Mouse (Mus musculus) brain, embryonic 14.5 days (tissue): ENCODE measurements at regions not wholly inside any gene's neighbourhood (a gene's known extent, or its start where the extent isn't known, plus 50 kb on each side); places are given as distances from the start of the nearest gene placed in this dataset.

Experiments
- DNase-seq: peaks from one replicate; pipeline ENCODE4 v3.0.0-alpha.2; 2011; ENCODE audit warnings: low read depth
- CTCF ChIP-seq: fragments of 200-500 bp; IDR thresholded peaks from 2 replicates; pipeline ENCODE4 v1.5.1; 2012; ENCODE audit warnings: inconsistent platforms, mild to moderate bottlenecking, moderate library complexity, borderline replicate concordance; ENCODE audit not compliant: insufficient read depth, insufficient read length; ENCODE audit errors: extremely low read depth
- POLR2A ChIP-seq: fragments of 200-500 bp; IDR thresholded peaks from 2 replicates; pipeline ENCODE4 v1.6.1; 2012; ENCODE audit warnings: mild to moderate bottlenecking, inconsistent platforms, borderline replicate concordance; ENCODE audit not compliant: poor library complexity, insufficient read depth, insufficient read length, severe bottlenecking; ENCODE audit errors: extremely low read depth

DNA sequence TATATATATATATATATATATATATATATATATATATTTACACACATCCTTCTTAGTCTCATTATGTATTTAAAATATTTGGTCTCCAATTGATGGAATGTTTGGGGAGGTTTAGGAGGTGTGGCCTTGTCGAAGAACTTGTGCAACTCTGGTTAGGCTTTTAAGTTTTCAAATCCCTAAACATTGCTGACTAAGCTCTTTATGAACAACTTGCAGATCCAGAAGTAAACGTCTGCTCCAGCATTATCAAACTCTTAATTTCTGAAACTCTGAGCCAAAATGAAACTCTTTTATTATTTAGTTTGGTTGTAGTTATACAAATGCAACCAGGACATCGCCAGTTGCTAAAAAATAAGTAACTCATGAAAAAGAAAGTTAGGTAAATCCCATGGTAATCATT is 792.7 kb upstream of the Nudt12 start:
- TF ChIP-seq POLR2A (no peak), CTCF (no peak)
- DNase-seq, result no peak

DNA sequence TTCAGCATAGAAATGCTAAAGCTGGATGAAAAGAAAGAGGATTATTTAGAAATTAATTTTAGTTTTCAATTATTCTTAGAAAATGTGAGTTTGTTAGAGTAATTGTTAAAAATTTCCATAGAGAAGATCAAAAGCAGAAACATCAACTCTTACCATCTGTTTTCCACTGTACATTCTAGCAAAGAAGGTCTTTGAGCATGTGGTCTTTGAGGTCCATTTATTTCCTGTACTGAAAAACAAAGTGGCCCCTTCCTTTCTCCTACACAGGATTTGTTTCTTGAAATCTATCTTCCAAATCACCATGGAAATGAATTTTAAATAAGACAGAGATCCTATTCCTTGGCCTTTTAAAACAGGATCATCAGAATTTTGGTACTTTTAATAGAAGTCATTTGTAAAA is 780.3 kb upstream of the Nudt12 start:
- TF ChIP-seq CTCF, result no peak
- no peak for TF ChIP-seq POLR2A
- DNase-seq, result no peak

- TF ChIP-seq CTCF, result no peak
- TF ChIP-seq POLR2A, result no peak
- no peak for DNase-seq
Observed at GRCm38 (mm10) chr17:59792780-59793179, 779.6 kb upstream of the Nudt12 start.

GRCm38 (mm10) chr17:59774075-59774474 is 760.9 kb upstream of the Nudt12 start:
- peak; percentile 61 for DNase-seq
- TF ChIP-seq CTCF, result no peak

- no peak for TF ChIP-seq POLR2A
- TF ChIP-seq CTCF, result no peak
- no peak for DNase-seq
Observed at GRCm38 (mm10) chr17:59766580-59766979, 753.4 kb upstream of the Nudt12 start.

GRCm38 (mm10) chr17:59764486-59764885 is 751.3 kb upstream of the Nudt12 start:
- TF ChIP-seq POLR2A (no peak), CTCF (no peak)
- DNase-seq, result peak; percentile 82

GRCm38 (mm10) chr17:59762068-59762467 is 748.9 kb upstream of the Nudt12 start:
- no peak for TF ChIP-seq CTCF
- no peak for TF ChIP-seq POLR2A
- peak; percentile 14 for DNase-seq

- DNase-seq, result no peak
- TF ChIP-seq POLR2A, result no peak
- no peak for TF ChIP-seq CTCF
Observed at GRCm38 (mm10) chr17:59760889-59761288, 747.7 kb upstream of the Nudt12 start.

- DNase-seq, result no peak
- TF ChIP-seq CTCF (no peak), POLR2A (no peak)
Observed at GRCm38 (mm10) chr17:59746106-59746505, 732.9 kb upstream of the Nudt12 start.
